Mouse (Mus musculus) MEL (cell line): ENCODE results near the gene G430095P16Rik. TPM values are rescaled to one million over a fixed set of nuclear protein-coding genes. Genes with fewer than 3 reads are reported as not detected.

Source experiments
- DNase-seq: peaks from one replicate; pipeline ENCODE4 v3.0.0; 2011; ENCODE audit warnings: low read depth, low spot score
- H3K27ac ChIP-seq: 2 replicates; pipeline ENCODE4 v1.5.1; 2012; ENCODE audit warnings: low read depth, mild to moderate bottlenecking, control low read depth, low read length, moderate library complexity; ENCODE audit not compliant: control insufficient read depth
- H3K27me3 ChIP-seq, 2 experiments: fragments of 150-350 bp in 1 of 2; sonication (generic) in 1 of 2; 2 replicates each; pipeline ENCODE4 v1.6.1; 2012; ENCODE audit warnings: low read length in 2 of 2, mild to moderate bottlenecking in 2 of 2, improper control_type of control experiment in 1 of 2, moderate library complexity in 1 of 2; ENCODE audit not compliant: insufficient read depth in 2 of 2, control insufficient read depth in 1 of 2
- H3K36me3 ChIP-seq, 2 experiments: 2 replicates each; pipeline ENCODE4 v1.6.1; 2012 to 2014; ENCODE audit warnings: low read length in 2 of 2, improper control_type of control experiment in 1 of 2, inconsistent platforms in 1 of 2, mild to moderate bottlenecking in 1 of 2; ENCODE audit not compliant: insufficient read depth in 2 of 2, control insufficient read depth in 1 of 2
- H3K4me1 ChIP-seq, 2 experiments: fragments of 150-350 bp in 1 of 2; sonication (generic) in 1 of 2; 2 replicates each; pipeline ENCODE4 v1.6.1; 2012; ENCODE audit warnings: low read length in 2 of 2, improper control_type of control experiment in 1 of 2, mild to moderate bottlenecking in 1 of 2; ENCODE audit not compliant: insufficient read depth in 2 of 2, control insufficient read depth in 1 of 2
- H3K4me3 ChIP-seq, 2 experiments: fragments of 150-350 bp in 1 of 2; sonication (generic) in 1 of 2; 2 replicates each; pipeline ENCODE4 v1.5.1; 2012; ENCODE audit warnings: low read depth in 2 of 2, low read length in 2 of 2, mild to moderate bottlenecking in 2 of 2, moderate library complexity in 2 of 2, control low read depth in 1 of 2, improper control_type of control experiment in 1 of 2; ENCODE audit not compliant: control insufficient read depth in 1 of 2, insufficient read depth in 1 of 2
- H3K79me2 ChIP-seq: 2 replicates; pipeline ENCODE4 v1.6.1; 2012; ENCODE audit warnings: mild to moderate bottlenecking, low read length, moderate library complexity; ENCODE audit not compliant: control insufficient read depth, poor library complexity, insufficient read depth
- H3K9ac ChIP-seq: 2 replicates; pipeline ENCODE4 v1.6.1; 2012; ENCODE audit warnings: low read depth, mild to moderate bottlenecking, control low read depth, low read length, moderate library complexity; ENCODE audit not compliant: control insufficient read depth, poor library complexity, severe bottlenecking
- H3K9me3 ChIP-seq: fragments of 150-350 bp; sonication (generic); replicated peaks from 2 replicates; pipeline ENCODE4 v1.6.1; 2012; ENCODE audit warnings: mild to moderate bottlenecking, low read length, improper control_type of control experiment, moderate library complexity; ENCODE audit not compliant: insufficient read depth
- CHD1 ChIP-seq: IDR thresholded peaks from 2 replicates; pipeline ENCODE4 v1.6.1; 2012; ENCODE audit warnings: low read depth, mild to moderate bottlenecking, inconsistent platforms, low read length, improper control_type of control experiment
- CHD2 ChIP-seq: IDR thresholded peaks from 2 replicates; pipeline ENCODE4 v1.6.1; 2011; ENCODE audit warnings: low read length, improper control_type of control experiment
- CTCF ChIP-seq, 3 experiments: IDR thresholded peaks in 2 of 3; conservative IDR thresholded peaks in 1 of 3; 2 replicates each; pipeline ENCODE4 v1.5.1; 2011 to 2012; ENCODE audit warnings: low read length in 3 of 3, low read depth in 2 of 3, mild to moderate bottlenecking in 2 of 3, improper control_type of control experiment in 1 of 3, inconsistent platforms in 1 of 3, mixed read lengths in 1 of 3, moderate library complexity in 1 of 3; ENCODE audit not compliant: control insufficient read depth in 1 of 3, insufficient read depth in 1 of 3, poor library complexity in 1 of 3, severe bottlenecking in 1 of 3
- E2F4 ChIP-seq: IDR thresholded peaks from 2 replicates; pipeline ENCODE4 v1.6.1; 2011; ENCODE audit warnings: low read depth, low read length, improper control_type of control experiment, borderline replicate concordance
- ELF1 ChIP-seq: IDR thresholded peaks from 2 replicates; pipeline ENCODE4 v1.6.1; 2014; ENCODE audit warnings: low read depth, mild to moderate bottlenecking, inconsistent platforms, low read length, improper control_type of control experiment, moderate library complexity
- EP300 ChIP-seq, 2 experiments: IDR thresholded peaks; 2 replicates each; pipeline ENCODE4 v1.6.1; 2011; ENCODE audit warnings: improper control_type of control experiment in 2 of 2, low read length in 2 of 2, low read depth in 1 of 2, mild to moderate bottlenecking in 1 of 2
- GABPA ChIP-seq: IDR thresholded peaks from 2 replicates; pipeline ENCODE4 v1.6.1; 2012; ENCODE audit warnings: low read depth, mild to moderate bottlenecking, inconsistent platforms, low read length, improper control_type of control experiment, moderate library complexity
- HCFC1 ChIP-seq: IDR thresholded peaks from 2 replicates; pipeline ENCODE4 v1.6.1; 2012; ENCODE audit warnings: low read depth, mild to moderate bottlenecking, inconsistent platforms, low read length, improper control_type of control experiment, moderate library complexity
- KAT2A ChIP-seq: conservative IDR thresholded peaks from 2 replicates; pipeline ENCODE4 v1.6.1; 2012; ENCODE audit warnings: low read depth, low read length, improper control_type of control experiment, inconsistent platforms
- TCF12 ChIP-seq: IDR thresholded peaks from 2 replicates; pipeline ENCODE4 v1.6.1; 2014; ENCODE audit warnings: low read depth, mild to moderate bottlenecking, inconsistent platforms, low read length, improper control_type of control experiment, moderate library complexity
- ZC3H11A ChIP-seq: IDR thresholded peaks from 2 replicates; pipeline ENCODE4 v1.6.1; 2012; ENCODE audit warnings: low read depth, mild to moderate bottlenecking, inconsistent platforms, low read length, improper control_type of control experiment
- ZNF384 ChIP-seq: IDR thresholded peaks from 2 replicates; pipeline ENCODE4 v1.6.1; 2012; ENCODE audit warnings: low read depth, mild to moderate bottlenecking, inconsistent platforms, low read length, improper control_type of control experiment
- polyA plus RNA-seq, 2 experiments: library from polyadenylated mRNA; stranded (reverse) in 1 of 2; unstranded in 1 of 2; fragments of >175 nt in 1 of 2; fragments of >200 nt in 1 of 2; gene quantifications; 2 replicates each; pipeline versions ENCODE4 v1.2.1 to v1.2.4; 2012; ENCODE audit warnings: low replicate concordance in 2 of 2, low read depth in 1 of 2; ENCODE audit not compliant: insufficient read length in 2 of 2, insufficient read depth in 1 of 2, missing spikeins in 1 of 2
- total RNA-seq: library from RNA; depleted of rRNA; stranded (reverse); fragments of 300-350 nt; gene quantifications from 2 replicates; pipeline ENCODE4 v1.2.3, GENCODE M21; 2012

The G430095P16Rik gene
- total and polyA plus RNA-seq, 3 experiments, result 5.6 to 17.1 TPM; not detected in 1

GRCm38 (mm10) chr8:84768343-84769095, 45.7 kb downstream of the G430095P16Rik start:
- H3K4me1 ChIP-seq, result no peaks in the 10 kb centered on the region
- no peaks in the 10 kb centered on the region for H3K27me3 ChIP-seq
- peaks cover 0 to 8% of the 10 kb centered on the region in 2 experiments; a peak in 1 of 4 replicates for H3K36me3 ChIP-seq
- no peak overlapping the region for H3K4me3 ChIP-seq
- no peak for DNase-seq
- H3K27ac ChIP-seq, result no peak overlapping the region
- H3K9me3 ChIP-seq, result no peaks in the 10 kb centered on the region
- no peaks in the 10 kb centered on the region for H3K79me2 ChIP-seq
- H3K9ac ChIP-seq, result no peak overlapping the region
- TF ChIP-seq ZNF384, result no peak

GRCm38 (mm10) chr8:84769324-84769723, 46.5 kb downstream of the G430095P16Rik start:
- H3K4me1 ChIP-seq, result no peaks in the 10 kb centered on the region
- no peak overlapping the region for H3K27ac ChIP-seq
- H3K27me3 ChIP-seq, result no peaks in the 10 kb centered on the region
- no peak overlapping the region for H3K4me3 ChIP-seq
- H3K36me3 ChIP-seq, result peaks cover 0 to 7% of the 10 kb centered on the region in 2 experiments; a peak in 1 of 4 replicates
- TF ChIP-seq ZC3H11A (no peak), EP300 (IDR thresholded peaks at IDR 0.05; ENCODE audit: low read depth in 1 of 2, low read length in 2 of 2) (no peak), CHD1 (no peak), ELF1 (no peak), ZNF384 (no peak), CHD2 (no peak), CTCF (IDR thresholded peaks at IDR 0.05 in 2 of 3, conservative IDR thresholded peaks at IDR 0.05 in 1 of 3; ENCODE audit: control insufficient read depth in 1 of 3, insufficient read depth in 1 of 3, low read depth in 2 of 3, low read length in 3 of 3, poor library complexity in 1 of 3, severe bottlenecking in 1 of 3) (no peak), KAT2A (no peak), TCF12 (no peak), E2F4 (no peak), GABPA (no peak), HCFC1 (no peak)
- no peaks in the 10 kb centered on the region for H3K79me2 ChIP-seq
- H3K9me3 ChIP-seq, result no peaks in the 10 kb centered on the region
- DNase-seq, result no peak
- H3K9ac ChIP-seq, result no peak overlapping the region
